Mouse (Mus musculus) G1E (cell line): ENCODE results near the gene Eps8l3.

Experiments used
- CTCF ChIP-seq: IDR thresholded peaks from 2 replicates; pipeline ENCODE4 v1.5.1; 2012; ENCODE audit warnings: low read depth, low read length, inconsistent platforms, mixed read lengths
- GATA2 ChIP-seq: IDR thresholded peaks from 2 replicates; pipeline ENCODE4 v1.6.1; 2012; ENCODE audit warnings: low read depth, low read length, inconsistent platforms, borderline replicate concordance

DNA sequence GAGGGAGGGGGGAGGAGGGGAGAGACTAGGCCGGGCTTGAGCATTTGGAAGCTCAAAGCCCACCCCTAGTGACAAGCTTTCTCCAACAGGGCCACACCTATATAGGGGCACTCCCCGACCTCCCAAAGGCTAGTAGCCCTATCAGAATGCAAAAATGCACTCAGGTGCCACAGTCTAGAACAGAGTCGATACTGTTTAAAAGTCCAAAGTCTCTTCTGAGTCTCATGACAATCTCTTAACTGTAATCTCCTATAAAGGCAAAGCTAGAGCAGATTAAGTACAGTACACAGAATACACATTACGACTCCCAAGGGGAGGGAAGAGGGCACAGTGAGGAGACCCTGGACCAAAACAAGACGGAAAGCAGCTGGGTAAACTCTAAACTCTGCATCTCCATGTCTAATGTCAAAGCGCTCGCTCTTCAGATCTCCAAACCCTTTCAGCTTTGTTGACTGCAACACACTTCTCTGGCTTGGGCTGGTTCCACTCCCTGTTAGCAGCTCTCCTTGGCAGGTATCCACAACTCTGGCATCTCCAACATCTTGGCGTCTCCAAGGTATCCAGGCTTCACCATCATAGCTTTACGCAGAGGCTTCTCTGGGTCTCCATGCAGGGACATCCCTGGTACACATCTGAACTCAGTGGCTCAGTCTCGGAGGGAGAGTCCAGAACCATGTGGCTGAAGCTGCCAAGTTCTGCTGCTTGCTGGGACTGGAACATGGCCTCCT lies 11.5 kb upstream of the Eps8l3 start:
- no peak for TF ChIP-seq CTCF
- TF ChIP-seq GATA2, result no peak
